Mouse (Mus musculus) forebrain, embryonic 14.5 days (tissue): ENCODE data around the gene Bpi. TPM values are rescaled to one million over a fixed set of nuclear protein-coding genes. Genes with fewer than 3 reads are reported as not detected.

ENCODE experiments used
- ATAC-seq: fragments of 200-750 bp; cut with Nextera tagmentation; 2 replicates; pipeline ENCODE4 v1.8.0; 2017; ENCODE audit warnings: mild to moderate bottlenecking, moderate library complexity
- DNase-seq: peaks from one replicate; pipeline ENCODE4 v3.0.0-alpha.2; 2015; ENCODE audit warnings: low spot score
- H3K27ac ChIP-seq: fragments of 300-500 bp; sonication (generic); 2 replicates; pipeline ENCODE4 v1.5.1; 2014; ENCODE audit warnings: low read depth, mild to moderate bottlenecking, control low read depth, low read length, moderate library complexity
- H3K27me3 ChIP-seq: fragments of 300-500 bp; sonication (generic); replicated peaks from 2 replicates; pipeline ENCODE4 v1.6.1; 2014; ENCODE audit warnings: low read length, control low read depth, mixed read lengths; ENCODE audit not compliant: control insufficient read depth, insufficient read depth
- H3K36me3 ChIP-seq: fragments of 300-500 bp; sonication (generic); 2 replicates; pipeline ENCODE4 v1.6.1; 2014; ENCODE audit warnings: low read length, control low read depth; ENCODE audit not compliant: control insufficient read depth, insufficient read depth
- H3K4me1 ChIP-seq: fragments of 300-500 bp; sonication (generic); 2 replicates; pipeline ENCODE4 v1.6.1; 2014; ENCODE audit warnings: antibody characterized with exemption, low read length, control low read depth; ENCODE audit not compliant: control insufficient read depth, insufficient read depth
- H3K4me2 ChIP-seq: fragments of 300-500 bp; sonication (generic); 2 replicates; pipeline ENCODE4 v1.6.1; 2014; ENCODE audit warnings: mild to moderate bottlenecking, control low read depth, low read length
- H3K4me3 ChIP-seq: fragments of 300-500 bp; sonication (generic); 2 replicates; pipeline ENCODE4 v1.5.1; 2014; ENCODE audit warnings: low read depth, low read length, control low read depth
- H3K9ac ChIP-seq: fragments of 300-500 bp; sonication (generic); 2 replicates; pipeline ENCODE4 v1.6.1; 2014; ENCODE audit warnings: mild to moderate bottlenecking, low read length, control low read depth, moderate library complexity
- H3K9me3 ChIP-seq: fragments of 300-500 bp; sonication (generic); replicated peaks from 2 replicates; pipeline ENCODE4 v1.6.1; 2016; ENCODE audit warnings: low read length, control low read depth, mixed read lengths; ENCODE audit not compliant: control insufficient read depth
- WGBS: fragments of 180-500 bp; shearing (Covaris S2); extraction: QIAGEN DNeasy Blood & Tissue Kit; methylation state at CpG from one replicate; pipeline ENCODE4 v1.1.7; 2014; 5-methylcytosine and 5-hydroxymethylcytosine counted together
- polyA plus RNA-seq: library from polyadenylated mRNA; unstranded; fragments of >200 nt; fragmentation: Nextera tagmentation; extraction: Ambion mirVana; gene quantifications from 2 replicates; pipeline ENCODE4 v1.2.1, GENCODE M21; 2014

Bpi gene
- polyA plus RNA-seq, 1 experiment from 2014 or later: not detected

GRCm38 (mm10) chr2:158285655-158286054 is 27.8 kb downstream of the Bpi start:
- ATAC-seq (no peak), DNase-seq (no peak)
- 67% methylated on average over 6 of the region's 6 CpGs for WGBS
- Histone ChIP-seq H3K9me3 (no peaks in the 10 kb centered on the region), H3K4me1 (no peaks in the 10 kb centered on the region), H3K4me2 (no peak overlapping the region), H3K27ac (no peak overlapping the region), H3K36me3 (no peaks in the 10 kb centered on the region), H3K4me3 (no peak overlapping the region), H3K9ac (no peak overlapping the region), H3K27me3 (no peaks in the 10 kb centered on the region)

GRCm38 (mm10) chr2:158295700-158296099 is 37.8 kb downstream of the Bpi start:
- Histone ChIP-seq H3K36me3 (no peaks in the 10 kb centered on the region), H3K4me2 (no peak overlapping the region), H3K9ac (no peak overlapping the region), H3K27me3 (no peaks in the 10 kb centered on the region), H3K27ac (no peak overlapping the region), H3K4me1 (peaks cover 3% of the 10 kb centered on the region; the same call in 1 of the 2 replicates), H3K9me3 (no peaks in the 10 kb centered on the region), H3K4me3 (no peak overlapping the region)
- 52% methylated on average over 9 of the region's 9 CpGs for WGBS
- ATAC-seq: no peak
- DNase-seq: no peak

GRCm38 (mm10) chr2:158299203-158299602 is 41.3 kb downstream of the Bpi start:
- H3K4me1 ChIP-seq: peaks cover 3% of the 10 kb centered on the region; the same call in 1 of the 2 replicates
- no peaks in the 10 kb centered on the region for H3K27me3 ChIP-seq
- H3K9ac ChIP-seq: no peak overlapping the region
- WGBS: 60% methylated on average over 3 of the region's 3 CpGs
- no peaks in the 10 kb centered on the region for H3K9me3 ChIP-seq
- H3K4me2 ChIP-seq: no peak overlapping the region
- no peaks in the 10 kb centered on the region for H3K36me3 ChIP-seq
- DNase-seq (no peak), ATAC-seq (no peak)
- no peak overlapping the region for H3K27ac ChIP-seq
- no peak overlapping the region for H3K4me3 ChIP-seq

- no peaks in the 10 kb centered on the region for H3K36me3 ChIP-seq
- H3K4me1 ChIP-seq: peaks cover 3% of the 10 kb centered on the region; the same call in 1 of the 2 replicates
- H3K9ac ChIP-seq: no peak overlapping the region
- H3K27me3 ChIP-seq: no peaks in the 10 kb centered on the region
- DNase-seq: peak; percentile 59
- H3K4me3 ChIP-seq: no peak overlapping the region
- WGBS: 40% methylated on average over 4 of the region's 4 CpGs
- no peak overlapping the region for H3K27ac ChIP-seq
- no peaks in the 10 kb centered on the region for H3K9me3 ChIP-seq
- no peak for ATAC-seq
- H3K4me2 ChIP-seq: no peak overlapping the region
Observed at GRCm38 (mm10) chr2:158299731-158300130, 41.8 kb downstream of the Bpi start.

- ATAC-seq (no peak), DNase-seq (no peak)
- H3K4me1 ChIP-seq: peaks cover 3% of the 10 kb centered on the region; the same call in 1 of the 2 replicates
- H3K9ac ChIP-seq: no peak overlapping the region
- H3K27me3 ChIP-seq: no peaks in the 10 kb centered on the region
- no peaks in the 10 kb centered on the region for H3K9me3 ChIP-seq
- WGBS: 86% methylated on average over 3 of the region's 3 CpGs
- no peak overlapping the region for H3K4me2 ChIP-seq
- H3K27ac ChIP-seq: no peak overlapping the region
- H3K36me3 ChIP-seq: no peaks in the 10 kb centered on the region
- H3K4me3 ChIP-seq: no peak overlapping the region
Observed at GRCm38 (mm10) chr2:158302807-158303206, 44.9 kb downstream of the Bpi start.

GRCm38 (mm10) chr2:158305948-158306695 is 48.2 kb downstream of the Bpi start, which contains the start of gene Lbp:
TSS of gene Lbp (plus strand) at chr2:158306493.
- H3K4me2 ChIP-seq: no peak within 1 kb of the TSS
- H3K27me3 ChIP-seq: no peaks in the 10 kb centered on the region
- H3K4me3 ChIP-seq: no peak within 1 kb of the TSS
- ATAC-seq (no peak), DNase-seq (no peak)
- no peak within 1 kb of the TSS for H3K9ac ChIP-seq
- H3K36me3 ChIP-seq: no peaks in the 10 kb centered on the region
- 50% methylated on average over 13 of the region's 13 CpGs for WGBS
- no peaks in the 10 kb centered on the region for H3K4me1 ChIP-seq
- no peak within 1 kb of the TSS for H3K27ac ChIP-seq
- no peaks in the 10 kb centered on the region for H3K9me3 ChIP-seq

- Histone ChIP-seq H3K9ac (no peak overlapping the region), H3K27me3 (no peaks in the 10 kb centered on the region), H3K4me1 (no peaks in the 10 kb centered on the region), H3K36me3 (no peaks in the 10 kb centered on the region), H3K4me2 (no peak overlapping the region), H3K27ac (no peak overlapping the region), H3K4me3 (no peak overlapping the region), H3K9me3 (no peaks in the 10 kb centered on the region)
- 39% methylated on average over 6 of the region's 6 CpGs for WGBS
- ATAC-seq (no peak), DNase-seq (no peak)
Observed at GRCm38 (mm10) chr2:158306696-158307049, 48.8 kb downstream of the Bpi start.

- Histone ChIP-seq H3K9ac (no peak overlapping the region), H3K27me3 (no peaks in the 10 kb centered on the region), H3K4me3 (no peak overlapping the region), H3K27ac (no peak overlapping the region), H3K9me3 (no peaks in the 10 kb centered on the region), H3K4me1 (no peaks in the 10 kb centered on the region), H3K4me2 (no peak overlapping the region), H3K36me3 (no peaks in the 10 kb centered on the region)
- DNase-seq (no peak), ATAC-seq (no peak)
- 48% methylated on average over 5 of the region's 5 CpGs for WGBS
Observed at GRCm38 (mm10) chr2:158308276-158308675, 50.4 kb downstream of the Bpi start.

- no peaks in the 10 kb centered on the region for H3K36me3 ChIP-seq
- ATAC-seq (no peak), DNase-seq (no peak)
- no peak overlapping the region for H3K27ac ChIP-seq
- no peaks in the 10 kb centered on the region for H3K27me3 ChIP-seq
- H3K9me3 ChIP-seq: no peaks in the 10 kb centered on the region
- no peak overlapping the region for H3K4me3 ChIP-seq
- no peak overlapping the region for H3K4me2 ChIP-seq
- 95% methylated on average over 1 of the region's 1 CpGs for WGBS
- peaks cover 6% of the 10 kb centered on the region for H3K4me1 ChIP-seq
- H3K9ac ChIP-seq: no peak overlapping the region
Observed at GRCm38 (mm10) chr2:158313089-158313488, 55.2 kb downstream of the Bpi start.
